Mouse (Mus musculus) T-helper 2 cell (primary cell): ENCODE measurements around the gene Wnt3a.

Experiments used
- in situ Hi-C: fragments of 300-600 bp; cut with MboI, MseI; formaldehyde crosslinking; loops from one replicate; pipeline ENCODE4 v1.15.1; 2025; ENCODE audit warnings: high pct_unique_total_duplicates

Wnt3a gene

DNA sequence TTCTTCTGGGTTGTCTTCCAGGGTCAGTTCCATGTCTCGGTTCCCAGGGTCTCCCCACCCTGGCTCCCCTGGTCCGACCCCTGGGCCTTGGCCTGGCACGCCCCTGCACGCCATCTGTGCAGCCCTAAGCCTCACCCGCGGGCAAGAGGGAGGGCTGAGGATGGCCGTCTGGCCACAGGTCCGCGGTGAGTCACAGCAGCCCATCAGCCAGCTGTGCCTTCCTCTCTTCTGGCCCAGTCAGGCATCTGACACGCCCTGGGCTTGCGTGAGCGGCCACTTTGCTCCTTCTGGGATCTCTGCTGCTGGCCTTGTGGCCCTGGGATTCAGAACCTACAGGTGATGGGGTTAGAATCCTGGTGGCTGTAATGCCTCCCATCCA, 17.6 kb upstream of the Wnt3a start:
- in situ Hi-C loops, result no loop called here

DNA sequence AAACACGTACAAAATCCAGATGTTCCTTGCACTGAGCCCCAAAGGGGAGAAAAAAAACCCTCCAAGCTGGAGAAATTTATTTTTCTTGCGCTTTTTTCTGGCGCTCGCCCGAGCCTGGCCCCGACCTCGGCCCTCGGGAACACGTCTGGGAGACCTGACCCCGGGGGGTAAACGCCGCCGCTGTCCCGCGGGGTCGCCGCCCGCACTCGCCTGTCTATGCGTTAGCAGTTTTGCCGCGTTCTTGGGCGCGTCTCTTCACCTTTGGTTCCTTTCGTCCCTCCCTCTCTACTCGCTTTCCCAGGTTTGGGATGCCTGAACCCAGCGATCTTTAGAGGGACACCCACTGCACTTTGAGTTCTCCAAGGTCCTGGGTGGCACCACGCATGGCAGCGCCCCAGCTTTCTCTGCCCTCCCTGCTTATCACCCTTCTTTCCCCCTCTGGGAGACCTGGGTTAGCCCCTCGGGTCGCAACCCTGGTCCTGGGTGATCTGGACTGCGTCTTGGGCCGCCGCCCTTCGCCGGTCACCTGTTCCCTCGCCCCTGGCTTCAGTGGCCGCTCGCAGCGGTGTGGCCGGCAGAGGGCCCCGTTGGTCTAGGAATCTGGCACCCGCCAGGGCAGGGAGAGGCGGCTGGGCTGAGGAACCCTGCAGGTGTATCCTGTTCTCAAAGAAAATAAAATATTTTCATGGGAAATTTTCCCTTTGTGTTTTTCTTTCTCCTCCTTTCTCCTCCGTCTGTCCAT, 17.0 kb upstream of the Wnt3a start:
- in situ Hi-C loops, result no loop called here

DNA sequence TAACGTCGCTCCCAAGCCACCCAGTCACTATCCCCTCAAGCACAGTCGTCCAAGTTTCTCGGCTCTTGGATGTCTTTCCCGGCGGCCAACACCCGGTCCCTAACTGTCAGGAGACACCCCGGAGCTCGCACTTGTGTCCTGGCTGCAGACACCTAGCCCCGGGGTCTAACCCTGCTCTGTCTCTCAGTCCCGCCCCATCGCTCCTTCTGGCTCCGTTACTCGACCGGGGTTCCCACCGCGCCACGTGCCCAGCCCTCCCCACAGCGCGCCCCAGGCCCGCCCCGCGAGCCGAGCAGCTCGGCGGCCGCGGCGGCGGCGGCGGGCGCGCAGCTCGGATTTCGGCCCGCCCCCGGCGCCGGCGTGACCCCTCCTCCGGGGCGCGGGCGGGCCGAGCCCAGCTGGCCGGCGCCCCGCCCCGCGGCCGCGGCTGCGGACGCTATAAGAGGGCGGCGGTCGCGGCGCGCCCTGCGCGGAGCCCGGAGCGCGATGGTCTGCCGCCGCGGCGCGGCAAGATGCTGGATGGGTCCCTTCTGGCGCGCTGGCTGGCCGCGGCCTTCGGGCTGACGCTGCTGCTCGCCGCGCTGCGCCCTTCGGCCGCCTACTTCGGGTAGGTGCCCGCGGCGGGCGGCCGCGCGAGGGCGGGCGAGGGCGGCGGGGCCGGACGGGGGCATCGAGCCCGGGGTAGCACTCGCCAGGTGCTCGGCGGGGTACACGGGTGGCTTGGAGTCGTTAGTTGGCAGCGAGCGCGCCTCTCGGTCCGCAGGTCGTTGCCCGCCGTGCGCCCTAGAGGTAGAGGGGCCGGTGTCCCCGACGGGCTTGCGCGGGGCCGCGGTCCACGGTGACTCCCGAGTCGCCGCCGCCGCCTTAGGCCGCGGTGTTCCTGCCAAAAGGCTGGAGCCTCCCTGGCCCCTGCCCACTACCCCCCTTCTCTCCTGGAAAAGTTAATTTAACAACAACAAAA, 16.2 kb upstream of the Wnt3a start, which contains the start of gene Wnt9a:
TSS of gene Wnt9a (plus strand) at position 468 of the 961 bp plus-strand sequence.
- in situ Hi-C loops, result no loop called here

GRCm38 (mm10) chr11:59305821-59306215, 15.3 kb upstream of the Wnt3a start:
- in situ Hi-C loops, result no loop called here

DNA sequence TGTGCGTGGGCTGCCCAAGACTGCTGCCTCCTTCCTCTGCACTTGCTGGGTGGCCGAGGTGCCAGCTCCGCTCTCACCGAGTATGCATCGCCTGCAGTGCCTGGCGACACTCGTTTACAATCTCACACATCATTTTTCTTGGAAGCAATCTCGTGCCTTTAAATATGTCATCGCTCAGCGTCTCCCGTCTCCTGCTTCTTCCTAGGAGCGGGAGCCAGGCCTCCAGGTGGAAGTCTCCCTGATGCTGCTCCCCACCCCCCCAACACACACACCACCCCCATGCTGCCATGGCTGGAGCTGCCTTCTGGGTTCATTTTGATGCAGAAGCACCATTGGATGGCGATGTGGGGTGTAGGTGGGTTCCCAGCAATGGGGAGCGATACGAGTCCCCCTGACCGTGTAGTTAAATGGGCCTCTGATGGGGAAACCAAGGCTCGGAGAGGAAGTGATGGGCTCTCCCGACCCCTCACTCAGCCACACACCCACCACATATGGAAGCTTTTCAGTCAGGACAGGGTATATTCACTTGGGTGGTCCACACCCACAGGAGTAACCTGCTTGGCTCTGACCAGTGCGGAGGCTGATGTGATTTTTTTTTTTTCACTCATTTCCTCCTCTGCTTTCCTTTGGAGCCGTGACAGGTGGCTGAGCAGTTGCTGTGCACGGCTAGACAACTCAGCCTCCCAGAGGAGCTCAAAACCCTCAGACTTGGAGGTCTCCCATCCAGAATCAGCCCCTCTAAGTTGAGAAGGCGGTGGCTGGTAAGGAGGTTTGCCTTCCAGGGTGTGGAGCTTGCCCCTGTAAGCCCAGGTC, 14.7 kb upstream of the Wnt3a start:
- in situ Hi-C loops, result no loop called here

GRCm38 (mm10) chr11:59302700-59303569, 12.4 kb upstream of the Wnt3a start:
- in situ Hi-C loops, result loop anchor here (5.0 kb wide), 1 partner anchor 179 kb away; no protein-coding TSS in a partner anchor

- in situ Hi-C loops, result loop anchor here (5.0 kb wide), 1 partner anchor 181 kb away; no protein-coding TSS in a partner anchor
Observed at GRCm38 (mm10) chr11:59301053-59301452, 10.5 kb upstream of the Wnt3a start.

- in situ Hi-C loops, result loop anchor here (5.0 kb wide), 1 partner anchor 182 kb away; no protein-coding TSS in a partner anchor
Observed at GRCm38 (mm10) chr11:59300185-59300584, 9.6 kb upstream of the Wnt3a start.

DNA sequence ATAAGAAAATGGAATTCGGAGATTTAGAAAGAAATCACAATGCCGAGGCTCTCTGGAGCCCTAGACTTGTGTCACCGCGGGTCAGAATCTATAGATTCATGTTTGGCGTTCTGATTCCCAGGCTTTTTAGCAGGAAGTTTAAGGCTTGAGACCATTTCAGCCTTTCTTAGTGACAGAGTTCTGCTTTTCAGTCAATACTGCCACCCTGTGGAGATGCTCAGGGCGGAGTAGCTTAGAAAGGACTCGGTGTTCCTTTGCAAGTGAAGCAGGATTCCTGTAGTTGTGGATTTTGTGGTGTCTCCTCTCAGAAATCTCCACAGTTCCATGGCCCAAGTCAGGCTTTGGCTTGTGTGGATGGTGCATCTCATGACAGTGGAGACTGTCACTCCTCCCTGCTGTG, 7.4 kb upstream of the Wnt3a start:
- in situ Hi-C loops, result no loop called here

- in situ Hi-C loops, result loop anchor here (5.0 kb wide), 1 partner anchor 59 kb away; no protein-coding TSS in a partner anchor
Observed at GRCm38 (mm10) chr11:59293616-59294015, 3.1 kb upstream of the Wnt3a start.

GRCm38 (mm10) chr11:59289706-59290105, 846 bp downstream of the Wnt3a start:
- in situ Hi-C loops, result loop anchor here (5.0 kb wide), 1 partner anchor 63 kb away; no protein-coding TSS in a partner anchor

- in situ Hi-C loops, result no loop called here
Observed at GRCm38 (mm10) chr11:59284146-59284545, 6.4 kb downstream of the Wnt3a start.

DNA sequence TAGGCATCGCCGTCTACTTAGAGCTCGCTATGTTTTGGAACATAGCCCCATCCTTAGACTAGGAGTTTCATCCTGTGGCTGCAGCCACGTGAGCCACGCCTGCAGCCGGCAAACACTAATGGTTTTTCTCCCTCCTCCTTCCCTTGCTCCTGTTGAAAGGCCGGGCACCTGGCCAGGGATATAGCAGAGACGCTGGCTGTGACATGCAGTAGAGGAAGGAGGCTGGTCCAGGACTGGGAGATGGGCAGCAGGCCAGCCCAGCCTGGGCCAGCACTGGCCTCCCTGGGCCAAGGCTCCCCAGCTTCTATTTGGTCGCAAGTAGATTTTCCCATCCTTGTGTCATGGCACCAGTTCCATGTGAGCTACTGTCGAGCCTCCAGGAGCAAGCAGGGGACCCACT, 7.6 kb downstream of the Wnt3a start:
- in situ Hi-C loops, result no loop called here

- in situ Hi-C loops, result no loop called here
Observed at GRCm38 (mm10) chr11:59282111-59282510, 8.4 kb downstream of the Wnt3a start.

DNA sequence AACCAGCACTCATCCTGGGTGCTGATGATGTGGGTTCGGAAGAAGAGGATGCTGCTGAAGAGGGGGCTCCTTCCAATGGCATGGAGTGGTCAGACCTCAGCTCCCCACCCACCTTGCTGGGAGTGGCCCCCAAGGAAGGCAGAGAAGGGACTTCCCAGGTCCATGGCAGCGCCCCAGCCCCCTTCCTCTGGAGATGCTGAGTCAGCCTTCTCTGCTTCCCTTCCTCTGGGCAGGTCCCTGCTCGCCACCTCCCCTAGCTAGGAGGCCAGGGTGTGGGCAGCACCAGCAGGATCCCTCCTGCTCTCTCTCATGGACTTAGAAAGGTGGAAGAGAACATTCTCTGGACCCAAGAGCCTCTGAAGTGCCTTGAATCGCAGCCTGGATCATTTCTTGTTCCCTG, 12.5 kb downstream of the Wnt3a start:
- in situ Hi-C loops, result no loop called here

DNA sequence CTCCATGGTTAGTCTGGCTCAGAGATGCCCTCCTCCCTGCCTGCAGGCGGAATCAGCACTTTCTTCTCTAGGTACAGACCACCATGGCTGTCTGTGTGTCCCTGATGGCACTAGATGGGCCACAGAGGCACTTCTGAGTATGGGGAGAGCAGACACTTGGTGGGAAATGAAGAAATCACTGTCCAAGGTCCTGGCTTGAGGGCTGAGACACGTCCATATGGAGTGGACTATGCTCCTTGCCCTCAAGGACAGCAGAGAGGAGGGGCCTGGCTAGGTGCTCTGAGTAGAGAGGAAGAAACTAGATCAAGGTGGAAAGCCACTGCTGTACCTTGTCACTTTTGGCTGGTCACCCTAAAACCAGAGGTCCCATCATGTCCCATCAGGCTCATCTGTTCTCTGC, 13.7 kb downstream of the Wnt3a start:
- in situ Hi-C loops, result no loop called here

DNA sequence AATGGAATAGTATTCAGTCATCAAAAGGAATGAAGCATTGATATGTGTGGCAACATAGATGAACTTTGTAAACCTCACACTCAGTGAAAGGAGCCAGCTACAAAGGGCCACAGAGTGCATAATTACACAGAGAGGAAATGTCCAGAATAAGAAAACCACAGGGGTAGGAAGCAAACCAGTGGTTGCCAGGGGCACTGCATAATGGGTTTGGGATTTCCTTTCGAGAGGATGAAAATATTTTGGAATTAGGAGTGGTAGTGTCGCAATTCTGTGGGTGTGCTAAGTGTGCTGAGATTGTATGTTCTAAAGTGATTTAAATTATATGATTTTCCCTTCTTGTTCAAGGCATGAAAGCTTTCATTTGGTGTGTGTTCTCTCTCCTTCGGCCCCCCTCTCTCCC, 16.4 kb downstream of the Wnt3a start:
- in situ Hi-C loops, result no loop called here

GRCm38 (mm10) chr11:59266727-59267126, 23.8 kb downstream of the Wnt3a start:
- in situ Hi-C loops, result no loop called here

GRCm38 (mm10) chr11:59265154-59265813, 25.3 kb downstream of the Wnt3a start:
- in situ Hi-C loops, result no loop called here

- in situ Hi-C loops, result loop anchor here (5.0 kb wide), 1 partner anchor 247 kb away; no protein-coding TSS in a partner anchor
Observed at GRCm38 (mm10) chr11:59264593-59264992, 26.0 kb downstream of the Wnt3a start.
